Mouse (Mus musculus): ENCODE measurements around the gene Gjb4. TPM values are rescaled to one million over a fixed set of nuclear protein-coding genes. Genes with fewer than 3 reads are reported as not detected.
A peak's percentile ranks its signal among the peaks of the same experiment; 100 is the strongest.

Gjb4 gene
- polyA plus RNA-seq, 1 experiment from 2014 or later = 0.26 TPM

DNA sequence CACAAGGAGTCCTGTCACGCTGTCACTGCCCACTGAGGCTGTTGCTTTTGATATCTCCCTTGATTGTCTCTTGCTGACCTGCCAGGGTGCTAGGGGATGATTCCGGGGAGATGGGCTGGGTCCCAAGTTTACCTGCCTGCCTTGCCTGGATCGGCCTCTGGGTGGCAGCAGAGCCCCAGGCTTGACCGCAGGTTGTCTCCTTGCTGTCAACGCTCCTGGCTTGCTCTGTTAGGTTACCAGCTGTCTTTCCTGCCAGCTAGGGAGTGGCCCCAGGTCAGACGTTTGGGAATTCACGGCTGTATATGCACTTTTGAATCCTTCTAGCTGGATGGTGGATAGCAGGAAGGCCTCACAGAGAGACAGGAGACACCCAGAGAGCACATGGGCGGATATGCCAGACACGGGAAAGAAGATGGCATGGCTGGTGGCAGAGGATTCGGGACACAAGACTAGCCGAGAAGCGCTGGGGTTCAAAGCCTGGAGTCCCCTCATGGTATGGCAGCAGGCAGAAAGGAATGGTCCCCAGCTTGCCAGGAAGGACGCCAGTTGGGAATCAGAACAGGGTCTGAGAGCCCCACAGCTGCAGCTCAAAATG, 14.6 kb upstream of the Gjb4 start:
- no peak overlapping the region for H3K9ac ChIP-seq (ENCODE audit: low read depth, low read length)
- H3K27ac ChIP-seq (ENCODE audit: low read depth, low read length) = no peak overlapping the region
- peak; percentile 22; the same call in 1 of the 2 replicates for ATAC-seq
- H3K4me3 ChIP-seq (ENCODE audit: low read depth, low read length) = no peak overlapping the region
- H3K9me3 ChIP-seq (ENCODE audit: control insufficient read depth) = no peaks in the 10 kb centered on the region
- no peaks in the 10 kb centered on the region for H3K27me3 ChIP-seq (replicated peaks; ENCODE audit: control insufficient read depth, insufficient read depth, low read length)
- H3K4me2 ChIP-seq (replicated peaks; ENCODE audit: low read depth) = no peak overlapping the region
- WGBS = 27% methylated on average over 13 of the region's 13 CpGs
- no peaks in the 10 kb centered on the region for H3K36me3 ChIP-seq (ENCODE audit: control insufficient read depth, insufficient read depth)
- H3K4me1 ChIP-seq (replicated peaks; ENCODE audit: control insufficient read depth, insufficient read depth, low read length) = no peaks in the 10 kb centered on the region; the same call in 1 of the 2 replicates
- TF ChIP-seq CTCF (IDR thresholded peaks at IDR 0.05; ENCODE audit: low read depth) = peak; percentile 99

DNA sequence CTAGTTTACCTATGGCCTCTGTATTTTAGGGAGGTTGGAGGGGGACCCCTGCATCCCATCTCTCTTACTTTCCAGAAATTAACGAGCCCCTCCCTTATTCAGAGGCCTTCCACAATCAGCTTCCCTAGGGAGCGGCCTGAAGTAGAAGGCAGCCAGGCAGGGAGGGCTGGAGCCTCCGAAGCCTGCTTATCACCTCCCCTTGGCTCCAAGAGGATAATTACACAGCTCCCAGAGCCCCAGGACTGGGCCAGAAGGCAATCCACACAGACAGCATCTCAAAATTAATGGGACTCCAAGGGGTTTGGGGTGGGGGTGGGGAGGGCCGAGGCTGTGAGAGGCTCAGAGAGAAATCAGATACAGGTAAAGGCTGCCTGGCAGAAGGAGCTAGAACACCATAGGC, 12.0 kb upstream of the Gjb4 start:
- TF ChIP-seq CTCF (IDR thresholded peaks at IDR 0.05; ENCODE audit: low read depth) = no peak

DNA sequence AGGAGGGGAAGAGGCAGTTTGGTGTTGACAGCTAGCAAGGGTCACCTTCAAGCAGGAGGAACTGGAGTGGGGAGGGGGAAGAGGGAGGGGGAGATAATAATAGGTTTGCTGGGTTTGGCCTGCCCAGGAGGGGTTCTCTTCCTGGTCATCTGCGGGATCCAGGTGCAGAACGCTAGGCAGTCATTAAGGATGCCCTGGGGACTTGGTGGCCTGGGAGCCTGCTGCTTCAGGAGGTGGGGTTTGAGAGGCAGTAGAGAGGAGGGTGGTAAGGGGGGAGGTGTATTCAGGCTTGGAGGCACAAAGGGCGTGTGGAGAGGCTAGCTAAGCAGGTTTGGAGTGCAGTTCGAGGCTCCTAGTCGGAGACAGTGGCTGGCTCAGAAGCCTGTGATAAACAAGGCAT, 11.6 kb upstream of the Gjb4 start:
- no peak for TF ChIP-seq CTCF (IDR thresholded peaks at IDR 0.05; ENCODE audit: low read depth)
- WGBS = 41% methylated on average over 5 of the region's 5 CpGs

More for the DNA sequence above, 12.0 kb upstream of the Gjb4 start:
- no peaks in the 10 kb centered on the region for H3K4me1 ChIP-seq (replicated peaks; ENCODE audit: control insufficient read depth, insufficient read depth, low read length)
- ATAC-seq = no peak
- H3K9me3 ChIP-seq (ENCODE audit: control insufficient read depth) = no peaks in the 10 kb centered on the region
- no peak overlapping the region for H3K4me3 ChIP-seq (ENCODE audit: low read depth, low read length)
- no peak overlapping the region for H3K4me2 ChIP-seq (replicated peaks; ENCODE audit: low read depth)
- no peaks in the 10 kb centered on the region for H3K36me3 ChIP-seq (ENCODE audit: control insufficient read depth, insufficient read depth)
- 17% methylated on average over 4 of the region's 4 CpGs for WGBS
- no peak overlapping the region for H3K9ac ChIP-seq (ENCODE audit: low read depth, low read length)
- no peaks in the 10 kb centered on the region for H3K27me3 ChIP-seq (replicated peaks; ENCODE audit: control insufficient read depth, insufficient read depth, low read length)
- H3K27ac ChIP-seq (ENCODE audit: low read depth, low read length) = no peak overlapping the region

DNA sequence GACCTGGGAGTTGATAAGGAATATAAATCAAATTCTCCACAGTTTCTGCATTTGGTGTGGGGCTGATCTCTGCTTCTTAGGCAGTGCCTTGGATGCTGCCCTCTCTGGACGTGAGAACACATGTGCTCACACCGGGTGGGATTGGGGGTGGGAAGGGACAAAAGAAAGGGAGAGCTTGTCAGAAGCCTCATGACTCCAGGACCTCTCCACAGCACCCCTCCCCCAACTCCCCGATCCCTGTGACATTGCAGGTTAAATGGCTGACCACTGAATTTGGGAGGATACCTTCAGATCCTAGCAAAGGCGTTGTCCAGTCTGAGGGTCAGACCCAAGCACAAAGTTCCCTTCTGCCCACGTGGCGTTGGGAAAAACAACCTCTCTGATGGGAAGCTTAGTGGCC, 10.6 kb upstream of the Gjb4 start:
- ATAC-seq = no peak
- WGBS = 62% methylated on average over 6 of the region's 6 CpGs
- H3K4me3 ChIP-seq (ENCODE audit: low read depth, low read length) = no peak overlapping the region
- H3K27me3 ChIP-seq (replicated peaks; ENCODE audit: control insufficient read depth, insufficient read depth, low read length) = no peaks in the 10 kb centered on the region
- no peak overlapping the region for H3K27ac ChIP-seq (ENCODE audit: low read depth, low read length)
- TF ChIP-seq CTCF (IDR thresholded peaks at IDR 0.05; ENCODE audit: low read depth) = no peak
- no peaks in the 10 kb centered on the region for H3K9me3 ChIP-seq (ENCODE audit: control insufficient read depth)
- no peaks in the 10 kb centered on the region for H3K36me3 ChIP-seq (ENCODE audit: control insufficient read depth, insufficient read depth)
- H3K9ac ChIP-seq (ENCODE audit: low read depth, low read length) = no peak overlapping the region
- H3K4me2 ChIP-seq (replicated peaks; ENCODE audit: low read depth) = no peak overlapping the region
- no peaks in the 10 kb centered on the region for H3K4me1 ChIP-seq (replicated peaks; ENCODE audit: control insufficient read depth, insufficient read depth, low read length)

More for the DNA sequence above, 11.6 kb upstream of the Gjb4 start:
- Histone ChIP-seq H3K9me3 (ENCODE audit: control insufficient read depth) (no peaks in the 10 kb centered on the region), H3K27ac (ENCODE audit: low read depth, low read length) (no peak overlapping the region), H3K27me3 (replicated peaks; ENCODE audit: control insufficient read depth, insufficient read depth, low read length) (no peaks in the 10 kb centered on the region), H3K4me1 (replicated peaks; ENCODE audit: control insufficient read depth, insufficient read depth, low read length) (no peaks in the 10 kb centered on the region), H3K9ac (ENCODE audit: low read depth, low read length) (no peak overlapping the region), H3K36me3 (ENCODE audit: control insufficient read depth, insufficient read depth) (no peaks in the 10 kb centered on the region), H3K4me3 (ENCODE audit: low read depth, low read length) (no peak overlapping the region), H3K4me2 (replicated peaks; ENCODE audit: low read depth) (no peak overlapping the region)
- ATAC-seq = no peak

DNA sequence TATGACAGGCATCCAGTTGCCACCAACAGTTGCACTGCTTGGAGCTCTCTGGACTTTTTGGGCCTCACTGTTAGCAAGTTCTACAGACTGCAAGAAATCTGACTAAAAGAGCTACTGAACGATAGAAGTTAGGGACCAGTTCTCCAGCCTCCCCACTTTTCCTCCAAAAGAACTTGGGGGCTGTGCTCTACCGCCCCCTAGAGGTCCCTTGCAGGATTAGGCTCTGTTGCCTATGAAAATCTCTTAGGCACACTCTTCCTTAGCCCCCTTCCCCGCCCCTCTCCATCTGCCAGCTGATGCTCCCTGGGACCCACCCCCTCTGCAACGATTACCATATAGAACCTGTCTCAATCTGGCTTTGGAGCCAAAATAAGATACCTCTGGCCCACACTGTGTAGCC, 9.4 kb upstream of the Gjb4 start:
- no peak overlapping the region for H3K4me3 ChIP-seq (ENCODE audit: low read depth, low read length)
- 62% methylated on average over 4 of the region's 4 CpGs for WGBS
- no peak for ATAC-seq
- peak; percentile 56 for TF ChIP-seq CTCF (IDR thresholded peaks at IDR 0.05; ENCODE audit: low read depth)
- no peaks in the 10 kb centered on the region for H3K36me3 ChIP-seq (ENCODE audit: control insufficient read depth, insufficient read depth)
- H3K27me3 ChIP-seq (replicated peaks; ENCODE audit: control insufficient read depth, insufficient read depth, low read length) = no peaks in the 10 kb centered on the region
- no peaks in the 10 kb centered on the region for H3K9me3 ChIP-seq (ENCODE audit: control insufficient read depth)
- no peak overlapping the region for H3K9ac ChIP-seq (ENCODE audit: low read depth, low read length)
- H3K4me2 ChIP-seq (replicated peaks; ENCODE audit: low read depth) = no peak overlapping the region
- no peak overlapping the region for H3K27ac ChIP-seq (ENCODE audit: low read depth, low read length)
- H3K4me1 ChIP-seq (replicated peaks; ENCODE audit: control insufficient read depth, insufficient read depth, low read length) = no peaks in the 10 kb centered on the region

DNA sequence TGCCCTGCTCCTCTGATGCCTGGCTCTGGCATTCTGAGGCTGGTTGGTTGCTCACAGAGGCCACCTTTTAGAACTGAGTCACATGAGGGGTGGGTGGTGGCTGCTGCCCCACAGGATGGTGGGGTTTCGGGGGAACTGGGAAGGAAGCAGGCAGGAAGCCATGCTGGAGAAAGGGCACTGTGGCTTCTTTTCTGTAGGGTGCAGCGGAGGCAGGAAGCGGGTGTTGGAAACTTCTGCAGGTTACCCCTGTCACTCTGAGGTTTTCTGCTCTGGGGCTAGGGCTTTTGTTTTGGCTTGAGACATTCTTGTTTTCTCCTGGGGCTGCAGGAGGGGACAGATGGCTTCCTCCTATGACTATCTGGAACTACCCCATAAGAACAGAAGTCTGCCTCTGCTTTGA, 8.6 kb upstream of the Gjb4 start:
- Histone ChIP-seq H3K27ac (ENCODE audit: low read depth, low read length) (no peak overlapping the region), H3K4me1 (replicated peaks; ENCODE audit: control insufficient read depth, insufficient read depth, low read length) (no peaks in the 10 kb centered on the region), H3K36me3 (ENCODE audit: control insufficient read depth, insufficient read depth) (no peaks in the 10 kb centered on the region), H3K9me3 (ENCODE audit: control insufficient read depth) (no peaks in the 10 kb centered on the region), H3K9ac (ENCODE audit: low read depth, low read length) (no peak overlapping the region), H3K4me2 (replicated peaks; ENCODE audit: low read depth) (no peak overlapping the region), H3K27me3 (replicated peaks; ENCODE audit: control insufficient read depth, insufficient read depth, low read length) (no peaks in the 10 kb centered on the region), H3K4me3 (ENCODE audit: low read depth, low read length) (no peak overlapping the region)
- no peak for ATAC-seq
- TF ChIP-seq CTCF (IDR thresholded peaks at IDR 0.05; ENCODE audit: low read depth) = no peak
- 71% methylated on average over 3 of the region's 3 CpGs for WGBS

DNA sequence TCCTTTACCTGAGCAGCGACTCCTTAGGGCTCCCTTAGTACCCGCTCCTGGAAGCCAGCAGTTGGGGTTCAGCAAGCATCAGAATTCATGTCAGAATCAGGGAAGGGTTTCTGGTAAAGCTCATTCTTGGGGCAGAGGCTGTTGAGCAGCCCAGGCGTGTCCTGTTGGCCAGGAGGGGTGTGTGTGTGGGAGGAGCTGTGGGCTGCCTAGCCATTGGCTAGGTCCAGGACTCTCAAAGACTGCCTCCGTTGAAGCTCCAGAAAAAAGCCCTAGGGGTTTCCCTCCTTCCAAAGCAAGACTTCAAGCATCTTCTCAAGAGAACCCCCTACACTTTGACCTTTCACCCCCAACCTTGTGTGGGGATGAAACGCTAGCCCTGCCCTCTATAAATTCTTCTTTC, 4.1 kb upstream of the Gjb4 start, which contains the start of gene Gjb5:
TSS of gene Gjb5 (minus strand) at position 164 of the 400 bp plus-strand sequence.
- H3K36me3 ChIP-seq (ENCODE audit: control insufficient read depth, insufficient read depth) = no peaks in the 10 kb centered on the region
- H3K9me3 ChIP-seq (ENCODE audit: control insufficient read depth) = no peaks in the 10 kb centered on the region
- no peaks in the 10 kb centered on the region for H3K27me3 ChIP-seq (replicated peaks; ENCODE audit: control insufficient read depth, insufficient read depth, low read length)
- H3K4me1 ChIP-seq (replicated peaks; ENCODE audit: control insufficient read depth, insufficient read depth, low read length) = no peaks in the 10 kb centered on the region
- TF ChIP-seq CTCF (IDR thresholded peaks at IDR 0.05; ENCODE audit: low read depth) = no peak
- no peak within 1 kb of the TSS for H3K4me2 ChIP-seq (replicated peaks; ENCODE audit: low read depth)
- H3K4me3 ChIP-seq (ENCODE audit: low read depth, low read length) = no peak within 1 kb of the TSS
- no peak within 1 kb of the TSS for H3K9ac ChIP-seq (ENCODE audit: low read depth, low read length)
- no peak within 1 kb of the TSS for H3K27ac ChIP-seq (ENCODE audit: low read depth, low read length)
- 21% methylated on average over 5 of the region's 5 CpGs for WGBS
- no peak for ATAC-seq
